Mouse (Mus musculus) bone marrow macrophage, adult 2 months (primary cell): ENCODE measurements around the gene Ncf2. TPM values are rescaled to one million over a fixed set of nuclear protein-coding genes. Genes with fewer than 3 reads are reported as not detected.
A peak's percentile ranks its signal among the peaks of the same experiment; 100 is the strongest.

Experiments
- H3K27ac ChIP-seq: 2 replicates; pipeline ENCODE4 v1.5.1; 2012; ENCODE audit warnings: low read depth, low read length; ENCODE audit not compliant: insufficient read depth
- H3K4me1 ChIP-seq: 2 replicates; pipeline ENCODE4 v1.6.1; 2012; ENCODE audit warnings: low read length; ENCODE audit not compliant: control insufficient read depth, insufficient read depth
- H3K4me3 ChIP-seq: 2 replicates; pipeline ENCODE4 v1.5.1; 2012; ENCODE audit warnings: mild to moderate bottlenecking, low read length, moderate library complexity; ENCODE audit not compliant: insufficient read depth
- CTCF ChIP-seq: IDR thresholded peaks from 2 replicates; pipeline ENCODE4 v1.5.1; 2012; ENCODE audit warnings: low read depth, mild to moderate bottlenecking, low read length, moderate library complexity
- POLR2A ChIP-seq: IDR thresholded peaks from 2 replicates; pipeline ENCODE4 v1.6.1; 2012; ENCODE audit warnings: mild to moderate bottlenecking, low read depth, low read length, borderline replicate concordance
- polyA plus RNA-seq: library from polyadenylated mRNA; stranded (reverse); fragments of >200 nt; gene quantifications from 2 replicates; pipeline ENCODE4 v1.2.4, GENCODE M21; 2012; ENCODE audit not compliant: missing spikeins, insufficient read depth, insufficient read length

Gene Ncf2
- polyA plus RNA-seq, 1 experiment: 316 TPM

- Histone ChIP-seq H3K4me3 (no peak overlapping the region), H3K4me1 (peaks cover 49% of the 10 kb centered on the region), H3K27ac (no peak overlapping the region)
- TF ChIP-seq POLR2A (no peak), CTCF (no peak)
Measured at GRCm38 (mm10) chr1:152795688-152796255, 4.2 kb upstream of the Ncf2 start.

- Histone ChIP-seq H3K27ac (peak overlapping the region; percentile 92), H3K4me1 (peaks cover 50% of the 10 kb centered on the region), H3K4me3 (no peak overlapping the region)
- no peak; the same call in 1 of the 2 replicates for TF ChIP-seq POLR2A
- TF ChIP-seq CTCF: no peak
Measured at GRCm38 (mm10) chr1:152796683-152797263, 3.2 kb upstream of the Ncf2 start.

- TF ChIP-seq POLR2A (no peak), CTCF (no peak)
- peak overlapping the region; percentile 92 for H3K27ac ChIP-seq
- H3K4me3 ChIP-seq: no peak overlapping the region
- peaks cover 50% of the 10 kb centered on the region for H3K4me1 ChIP-seq
Measured at GRCm38 (mm10) chr1:152798125-152798524, 1.9 kb upstream of the Ncf2 start.

- Histone ChIP-seq H3K4me3 (no peak overlapping the region), H3K27ac (no peak overlapping the region), H3K4me1 (peaks cover 56% of the 10 kb centered on the region)
- no peak for TF ChIP-seq CTCF
- no peak for TF ChIP-seq POLR2A
Measured at GRCm38 (mm10) chr1:152800633-152801176, 711 bp downstream of the Ncf2 start.

GRCm38 (mm10) chr1:152804907-152805306 is 4.9 kb downstream of the Ncf2 start:
- Histone ChIP-seq H3K4me3 (no peak overlapping the region), H3K4me1 (peaks cover 40% of the 10 kb centered on the region), H3K27ac (no peak overlapping the region)
- no peak for TF ChIP-seq CTCF
- TF ChIP-seq POLR2A: no peak

GRCm38 (mm10) chr1:152807619-152808391 is 7.8 kb downstream of the Ncf2 start:
- Histone ChIP-seq H3K4me3 (peak overlapping the region; percentile 81), H3K27ac (peak overlapping the region; percentile 89), H3K4me1 (peaks cover 43% of the 10 kb centered on the region)
- no peak for TF ChIP-seq POLR2A
- TF ChIP-seq CTCF: no peak

- Histone ChIP-seq H3K4me3 (peak overlapping the region; percentile 81), H3K27ac (peak overlapping the region; percentile 89), H3K4me1 (peaks cover 47% of the 10 kb centered on the region)
- no peak for TF ChIP-seq CTCF
Measured at GRCm38 (mm10) chr1:152808392-152808680, 8.3 kb downstream of the Ncf2 start.

- H3K27ac ChIP-seq: peak overlapping the region; percentile 43
- no peak for TF ChIP-seq CTCF
- TF ChIP-seq POLR2A: no peak
- peaks cover 59% of the 10 kb centered on the region for H3K4me1 ChIP-seq
- H3K4me3 ChIP-seq: peak overlapping the region; percentile 81
Measured at GRCm38 (mm10) chr1:152809541-152810252, 9.7 kb downstream of the Ncf2 start.

- H3K4me1 ChIP-seq: peaks cover 53% of the 10 kb centered on the region
- peak overlapping the region; percentile 27; the same call in 1 of the 2 replicates for H3K4me3 ChIP-seq
- peak overlapping the region; percentile 61 for H3K27ac ChIP-seq
- TF ChIP-seq CTCF (no peak), POLR2A (no peak)
Measured at GRCm38 (mm10) chr1:152810533-152811439, 10.8 kb downstream of the Ncf2 start.
